ENCODE assay signal across 14 mouse cellular contexts in genomic region chr1:182605330-182606150, GRCm38 (mm10). TPM values are rescaled to one million over a fixed set of nuclear protein-coding genes. Genes with fewer than 3 reads are reported as not detected.
A peak's percentile ranks its signal among the peaks of the same experiment; 100 is the strongest.
DNase-seq lines count a peak whose midpoint lies in the region; ATAC-seq and TF ChIP-seq lines count a peak whose summit lies in the region.
"Had no signal": no experiment of that assay in that cellular context is flagged by ENCODE, and none has a peak within 500 bp of the region (broad histone marks: within the 10 kb centered on the region; RNA-seq: fewer than 3 reads in every experiment).

No protein-coding gene starts in this region.

- no peaks in the 10 kb centered on the region for H3K27me3 ChIP-seq in intestine, postnatal 0 days (replicated peaks; ENCODE audit: control insufficient read depth, insufficient read depth, low read length)
- no peaks in the 10 kb centered on the region for H3K27me3 ChIP-seq in intestine, embryonic 15.5 days (replicated peaks)
- H3K27me3 ChIP-seq: embryonic facial prominence, embryonic 12.5 days; heart, embryonic 13.5 days had no signal

- peak; percentile 58 for DNase-seq in testis, postnatal 14 days (ENCODE audit: low spot score)
- DNase-seq in testis, postnatal 10 days (ENCODE audit: low spot score): no peak
- peak; percentile 29 for DNase-seq in layer of hippocampus, adult 9-11 months
- no peak for DNase-seq in gastrocnemius, postnatal 25 days
- DNase-seq: kidney, adult 11 months; lung, adult 2 months; right cerebral cortex, postnatal 4 days had no signal

- H3K36me3 ChIP-seq in intestine, postnatal 0 days (ENCODE audit: control insufficient read depth, insufficient read depth): no peaks in the 10 kb centered on the region
- no peaks in the 10 kb centered on the region for H3K36me3 ChIP-seq in intestine, embryonic 15.5 days
- H3K36me3 ChIP-seq: embryonic facial prominence, embryonic 12.5 days; heart, embryonic 13.5 days had no signal

- WGBS in intestine, postnatal 0 days: 75% methylated on average over 17 of the region's 17 CpGs
- 77% methylated on average over 17 of the region's 17 CpGs for WGBS in intestine, embryonic 15.5 days

- H3K4me2 ChIP-seq in intestine, postnatal 0 days (replicated peaks; ENCODE audit: low read depth): no peak overlapping the region
- no peak overlapping the region for H3K4me2 ChIP-seq in intestine, embryonic 15.5 days (replicated peaks)
- H3K4me2 ChIP-seq: embryonic facial prominence, embryonic 12.5 days; heart, embryonic 13.5 days had no signal

- no peak for ATAC-seq in intestine, postnatal 0 days
- no peak for ATAC-seq in intestine, embryonic 15.5 days
- ATAC-seq in monocyte, adult 5-6 weeks (replicated peaks; ENCODE audit: insufficient number of reproducible peaks, low FRiP score, low TSS enrichment, poor library complexity, severe bottlenecking): no peak
- ATAC-seq: forebrain, embryonic 16.5 days had no signal

- H3K4me1 ChIP-seq in intestine, postnatal 0 days (replicated peaks; ENCODE audit: control insufficient read depth, insufficient read depth, low read length): no peaks in the 10 kb centered on the region
- no peaks in the 10 kb centered on the region for H3K4me1 ChIP-seq in intestine, embryonic 15.5 days (replicated peaks)
- H3K4me1 ChIP-seq: heart, embryonic 13.5 days had no signal

- peak; percentile 44 for TF ChIP-seq CTCF in intestine, postnatal 0 days (IDR thresholded peaks at IDR 0.05; ENCODE audit: low read depth)

- H3K27ac ChIP-seq in intestine, postnatal 0 days (ENCODE audit: low read depth, low read length): no peak overlapping the region
- H3K27ac ChIP-seq in intestine, embryonic 15.5 days: no peak overlapping the region
- H3K27ac ChIP-seq: embryonic facial prominence, embryonic 12.5 days; heart, embryonic 13.5 days had no signal

- no peak overlapping the region for H3K9ac ChIP-seq in intestine, postnatal 0 days (ENCODE audit: low read depth, low read length)
- no peak overlapping the region for H3K9ac ChIP-seq in intestine, embryonic 15.5 days
- H3K9ac ChIP-seq: embryonic facial prominence, embryonic 12.5 days; heart, embryonic 13.5 days had no signal

- no peaks in the 10 kb centered on the region for H3K9me3 ChIP-seq in intestine, postnatal 0 days (ENCODE audit: control insufficient read depth)
- no peaks in the 10 kb centered on the region for H3K9me3 ChIP-seq in intestine, embryonic 15.5 days
- H3K9me3 ChIP-seq: embryonic facial prominence, embryonic 12.5 days; heart, embryonic 13.5 days had no signal

- no peak overlapping the region for H3K4me3 ChIP-seq in intestine, postnatal 0 days (ENCODE audit: low read depth, low read length)
- H3K4me3 ChIP-seq in intestine, embryonic 15.5 days (replicated peaks): no peak overlapping the region
- H3K4me3 ChIP-seq: embryonic facial prominence, embryonic 12.5 days; heart, embryonic 13.5 days had no signal

RNA-seq across cellular contexts. Expression of gene Capn8, which starts 40.7 kb away (rescaled TPM):
- polyA plus RNA-seq in intestine, postnatal 0 days (2015; fragmentation: Nextera tagmentation; extraction: Ambion mirVana): 1.0 and 1.4 TPM in 2 replicates
- 2.5 and 3.3 TPM in 2 replicates for polyA plus RNA-seq in intestine, embryonic 15.5 days (2015; fragmentation: Nextera tagmentation; extraction: Ambion mirVana)
- total RNA-seq in monocyte, adult 5-6 weeks (2017): not detected in 3 replicates
- total RNA-seq in gastrocnemius, postnatal 25 days (2021): not detected
- total RNA-seq: ES-E14 had no signal
- polyA plus RNA-seq: heart, embryonic 13.5 days had no signal

Comparison
In these comparisons a context has a peak if more than half of its experiments do, and no peak if none do; other contexts are left out.
1. DNase-seq: peak in testis, postnatal 14 days (single experiment) and layer of hippocampus, adult 9-11 months (single experiment); none in testis, postnatal 10 days (single experiment) and gastrocnemius, postnatal 25 days (single experiment).